12 mouse cellular contexts compared by ENCODE assay signal in the genomic region with DNA sequence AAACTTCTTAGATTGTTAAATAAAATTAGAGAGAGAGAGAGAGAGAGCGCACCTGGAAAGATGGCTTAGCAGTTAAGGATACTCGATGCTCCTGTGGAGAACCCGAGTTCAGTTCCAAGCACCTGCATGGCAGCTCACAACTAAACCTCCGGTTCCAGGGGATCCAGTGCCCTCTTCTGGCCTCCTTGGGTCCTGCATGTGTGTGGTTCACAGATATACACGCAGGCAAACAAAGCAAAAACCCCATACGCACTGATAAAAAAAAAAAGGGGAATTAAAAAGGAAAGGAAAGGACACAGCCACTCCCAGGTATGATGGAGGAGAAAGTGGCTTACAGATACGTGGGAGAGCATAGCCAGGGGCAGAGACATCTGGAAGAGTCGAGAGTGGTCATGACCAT. TPM values are rescaled to one million over a fixed set of nuclear protein-coding genes. Genes with fewer than 3 reads are reported as not detected.
DNase-seq lines count a peak whose midpoint lies in the region; ATAC-seq and TF ChIP-seq lines count a peak whose summit lies in the region.
"Had no signal": no experiment of that assay in that cellular context is flagged by ENCODE, and none has a peak within 500 bp of the region (broad histone marks: within the 10 kb centered on the region; RNA-seq: fewer than 3 reads in every experiment).

No protein-coding gene starts in this region.

- H3K27me3 ChIP-seq in hindbrain, embryonic 10.5 days (ENCODE audit: insufficient read depth, poor library complexity, severe bottlenecking): no peaks in the 10 kb centered on the region
- no peaks in the 10 kb centered on the region for H3K27me3 ChIP-seq in hindbrain, embryonic 12.5 days
- no peaks in the 10 kb centered on the region for H3K27me3 ChIP-seq in spleen, adult 2 months (ENCODE audit: control insufficient read depth, insufficient read depth, low read length)
- H3K27me3 ChIP-seq in splenic B cell, adult 2 months (ENCODE audit: control insufficient read depth, insufficient read depth, low read length, poor library complexity, severe bottlenecking): no peaks in the 10 kb centered on the region

- peaks cover 18% of the 10 kb centered on the region for H3K4me1 ChIP-seq in hindbrain, embryonic 10.5 days (replicated peaks)
- peaks cover 7% of the 10 kb centered on the region; the same call in 1 of the 2 replicates for H3K4me1 ChIP-seq in hindbrain, embryonic 12.5 days
- H3K4me1 ChIP-seq in spleen, adult 2 months (ENCODE audit: control insufficient read depth, insufficient read depth, insufficient read length): peaks cover 6% of the 10 kb centered on the region; the same call in 1 of the 2 replicates
- peaks cover 6% of the 10 kb centered on the region for H3K4me1 ChIP-seq in bone marrow, adult 2 months (ENCODE audit: control insufficient read depth, insufficient read depth, low read length)

- peak; percentile 40; the same call in 1 of the 2 replicates for TF ChIP-seq CTCF in spleen, adult 2 months (IDR thresholded peaks at IDR 0.05; ENCODE audit: extremely low read depth, insufficient read depth, insufficient read length, insufficient replicate concordance)
- peak; percentile 52 for TF ChIP-seq CTCF in bone marrow, adult 2 months (IDR thresholded peaks at IDR 0.05; ENCODE audit: control insufficient read depth, insufficient read depth, low read length)

- no peak overlapping the region for H3K27ac ChIP-seq in hindbrain, embryonic 10.5 days
- no peak overlapping the region for H3K27ac ChIP-seq in hindbrain, embryonic 12.5 days
- H3K27ac ChIP-seq in spleen, adult 2 months (ENCODE audit: insufficient read depth, low read length): no peak overlapping the region
- H3K27ac ChIP-seq in bone marrow, adult 2 months (ENCODE audit: control insufficient read depth, insufficient read depth, low read depth, low read length, poor library complexity): no peak overlapping the region

- peak; percentile 8 for DNase-seq in hindbrain, embryonic 10.5 days (ENCODE audit: low spot score)
- no peak for DNase-seq in spleen, adult 2 months (ENCODE audit: low read depth in 1 of 2, low spot score in 2 of 2)
- no peak for DNase-seq in spleen, postnatal 4 days (ENCODE audit: low spot score in 2 of 2)
- DNase-seq in splenic B cell, adult 2 months (ENCODE audit: low read depth, low spot score): peak; percentile 53
- DNase-seq in right cerebral cortex, postnatal 10 days (ENCODE audit: low spot score in 2 of 2): no peak
- DNase-seq in heart, postnatal 25 days (ENCODE audit: low spot score): no peak
- DNase-seq: adrenal gland, postnatal 10 days; cerebellum, adult 9-11 months; layer of hippocampus, adult 9-11 months had no signal

- TF ChIP-seq POLR2A in spleen, adult 2 months (IDR thresholded peaks at IDR 0.05; ENCODE audit: low read depth, low read length): no peak
- TF ChIP-seq POLR2A in bone marrow, adult 2 months (IDR thresholded peaks at IDR 0.05; ENCODE audit: borderline replicate concordance, control insufficient read depth, low read depth, low read length): no peak

- H3K4me3 ChIP-seq in hindbrain, embryonic 10.5 days: no peak overlapping the region
- no peak overlapping the region for H3K4me3 ChIP-seq in hindbrain, embryonic 12.5 days
- no peak overlapping the region for H3K4me3 ChIP-seq in spleen, adult 2 months (ENCODE audit: extremely low read depth, insufficient read depth, insufficient read length)
- no peak overlapping the region for H3K4me3 ChIP-seq in bone marrow, adult 2 months (replicated peaks; ENCODE audit: control insufficient read depth, low read depth, low read length)

- ATAC-seq in hindbrain, embryonic 12.5 days (ENCODE audit: low FRiP score): no peak

- intact Hi-C loops in heart, postnatal 25 days (cut with DNase I): no loop called here

- no peak overlapping the region for H3K9ac ChIP-seq in hindbrain, embryonic 12.5 days

- no peaks in the 10 kb centered on the region for H3K36me3 ChIP-seq in hindbrain, embryonic 10.5 days
- no peaks in the 10 kb centered on the region for H3K36me3 ChIP-seq in hindbrain, embryonic 12.5 days
- H3K36me3 ChIP-seq in spleen, adult 2 months (ENCODE audit: control insufficient read depth, insufficient read depth, low read length): no peaks in the 10 kb centered on the region
- no peaks in the 10 kb centered on the region for H3K36me3 ChIP-seq in splenic B cell, adult 2 months (ENCODE audit: control insufficient read depth, insufficient read depth, low read length, poor library complexity, severe bottlenecking)

- 64% methylated on average over 8 of the region's 8 CpGs for WGBS in hindbrain, embryonic 10.5 days
- 69% methylated on average over 8 of the region's 8 CpGs for WGBS in hindbrain, embryonic 12.5 days
- WGBS in spleen, adult 2 months: 87% methylated on average over 8 of the region's 8 CpGs
- 74% methylated on average over 8 of the region's 8 CpGs for WGBS in bone marrow, adult 2 months

- H3K9me3 ChIP-seq in hindbrain, embryonic 10.5 days: no peaks in the 10 kb centered on the region
- no peaks in the 10 kb centered on the region for H3K9me3 ChIP-seq in hindbrain, embryonic 12.5 days (replicated peaks)

- no peak overlapping the region for H3K4me2 ChIP-seq in hindbrain, embryonic 12.5 days (replicated peaks)
- H3K4me2 ChIP-seq: midbrain, embryonic 11.5 days had no signal

RNA-seq across cellular contexts. Expression of a gene that starts 11.2 kb away (rescaled TPM):
- 26.8 and 30.8 TPM in 2 replicates for polyA plus RNA-seq in hindbrain, embryonic 10.5 days (2016; fragmentation: Nextera tagmentation; extraction: Ambion mirVana)
- polyA plus RNA-seq in hindbrain, embryonic 12.5 days (2016; fragmentation: Nextera tagmentation; extraction: Ambion mirVana): 34.5 and 37.9 TPM in 2 replicates
- polyA plus RNA-seq in spleen, adult 2 months (2012; rRNA removed): 22.9 and 26.4 TPM in 2 replicates
- polyA plus RNA-seq in bone marrow, adult 2 months (2011; ENCODE audit: insufficient read depth, insufficient read length, low replicate concordance, missing spikeins): 4.7 and 9.0 TPM in 2 replicates
- total RNA-seq in heart, postnatal 25 days (2021): 100 to 1,000 TPM; 113 to 123 TPM

RNA-seq across cellular contexts. Expression of a gene that starts 19.8 kb away (rescaled TPM):
- polyA plus RNA-seq in hindbrain, embryonic 10.5 days (2016; fragmentation: Nextera tagmentation; extraction: Ambion mirVana): 113 and 128 TPM in 2 replicates
- polyA plus RNA-seq in hindbrain, embryonic 12.5 days (2016; fragmentation: Nextera tagmentation; extraction: Ambion mirVana): 138 and 140 TPM in 2 replicates
- 13.8 and 14.5 TPM in 2 replicates for polyA plus RNA-seq in spleen, adult 2 months (2012; rRNA removed)
- 45.6 and 59.8 TPM in 2 replicates for polyA plus RNA-seq in bone marrow, adult 2 months (2011; ENCODE audit: insufficient read depth, insufficient read length, low replicate concordance, missing spikeins)
- 10 to 100 TPM; 15.3 to 18.2 TPM for total RNA-seq in heart, postnatal 25 days (2021)

RNA-seq across cellular contexts. Expression of a gene that starts 25.3 kb away (rescaled TPM):
- 6.4 and 8.3 TPM in 2 replicates for polyA plus RNA-seq in hindbrain, embryonic 10.5 days (2016; fragmentation: Nextera tagmentation; extraction: Ambion mirVana)
- polyA plus RNA-seq in hindbrain, embryonic 12.5 days (2016; fragmentation: Nextera tagmentation; extraction: Ambion mirVana): 19.4 and 22.2 TPM in 2 replicates
- 7.7 and 15.8 TPM in 2 replicates for polyA plus RNA-seq in spleen, adult 2 months (2012; rRNA removed)
- polyA plus RNA-seq in bone marrow, adult 2 months (2011; ENCODE audit: insufficient read depth, insufficient read length, low replicate concordance, missing spikeins): 4.0 TPM in 1 of 2 replicates, not detected in the other
- total RNA-seq in heart, postnatal 25 days (2021): under 1 TPM in 1 of 2 experiments, not detected in 1; 0.42 TPM

RNA-seq across cellular contexts. Expression of a gene that starts 30.1 kb away (rescaled TPM):
- 0.81 and 1.5 TPM in 2 replicates for polyA plus RNA-seq in hindbrain, embryonic 10.5 days (2016; fragmentation: Nextera tagmentation; extraction: Ambion mirVana)
- polyA plus RNA-seq in hindbrain, embryonic 12.5 days (2016; fragmentation: Nextera tagmentation; extraction: Ambion mirVana): 4.3 and 4.6 TPM in 2 replicates
- polyA plus RNA-seq in spleen, adult 2 months (2012; rRNA removed): 11.5 and 16.1 TPM in 2 replicates
- 1.2 TPM in 1 of 2 replicates, not detected in the other for polyA plus RNA-seq in bone marrow, adult 2 months (2011; ENCODE audit: insufficient read depth, insufficient read length, low replicate concordance, missing spikeins)
- under 1 TPM; 0.29 to 0.73 TPM for total RNA-seq in heart, postnatal 25 days (2021)

RNA-seq across cellular contexts. Expression of a gene that starts 34.0 kb away (rescaled TPM):
- polyA plus RNA-seq in hindbrain, embryonic 10.5 days (2016; fragmentation: Nextera tagmentation; extraction: Ambion mirVana): 0.55 and 1.3 TPM in 2 replicates
- 0.23 and 0.32 TPM in 2 replicates for polyA plus RNA-seq in hindbrain, embryonic 12.5 days (2016; fragmentation: Nextera tagmentation; extraction: Ambion mirVana)
- polyA plus RNA-seq in spleen, adult 2 months (2012; rRNA removed): 47.8 and 49.0 TPM in 2 replicates
- polyA plus RNA-seq in bone marrow, adult 2 months (2011; ENCODE audit: insufficient read depth, insufficient read length, low replicate concordance, missing spikeins): 10.9 and 23.9 TPM in 2 replicates
- not detected for total RNA-seq in heart, postnatal 25 days (2021)

Comparison
In these comparisons a context has a peak if more than half of its experiments do, and no peak if none do; other contexts are left out.
1. DNase-seq: peak in hindbrain, embryonic 10.5 days (single experiment) and splenic B cell, adult 2 months (single experiment); none in spleen, adult 2 months (0 of 2), spleen, postnatal 4 days (0 of 2), right cerebral cortex, postnatal 10 days (0 of 2) and heart, postnatal 25 days (single experiment).